Mouse (Mus musculus) limb, embryonic 14.5 days (tissue): ENCODE measurements around the gene Kif17. TPM values are rescaled to one million over a fixed set of nuclear protein-coding genes. Genes with fewer than 3 reads are reported as not detected.

ENCODE experiments used
- ATAC-seq: fragments of 200-750 bp; cut with Nextera tagmentation; 2 replicates; pipeline ENCODE4 v1.8.0; 2017; ENCODE audit warnings: low read depth, moderate number of reproducible peaks, moderate TSS enrichment; ENCODE audit not compliant: low FRiP score
- DNase-seq: peaks from one replicate; pipeline ENCODE4 v3.0.0-alpha.2; 2015; ENCODE audit warnings: low spot score
- H3K27ac ChIP-seq: fragments of 300-500 bp; sonication (generic); replicated peaks from 2 replicates; pipeline ENCODE4 v1.5.1; 2014; ENCODE audit warnings: low read depth, mild to moderate bottlenecking, low read length, moderate library complexity, mixed read lengths
- H3K27me3 ChIP-seq: fragments of 300-500 bp; sonication (generic); 2 replicates; pipeline ENCODE4 v1.6.1; 2014; ENCODE audit warnings: low read length, mixed read lengths; ENCODE audit not compliant: control insufficient read depth, insufficient read depth
- H3K36me3 ChIP-seq: fragments of 300-500 bp; sonication (generic); 2 replicates; pipeline ENCODE4 v1.6.1; 2014; ENCODE audit warnings: mild to moderate bottlenecking, low read length, moderate library complexity, mixed read lengths; ENCODE audit not compliant: control insufficient read depth, insufficient read depth
- H3K4me1 ChIP-seq: fragments of 300-500 bp; sonication (generic); 2 replicates; pipeline ENCODE4 v1.6.1; 2014; ENCODE audit warnings: antibody characterized with exemption, low read length, mixed read lengths; ENCODE audit not compliant: control insufficient read depth, insufficient read depth
- H3K4me2 ChIP-seq: fragments of 300-500 bp; sonication (generic); replicated peaks from 2 replicates; pipeline ENCODE4 v1.6.1; 2014; ENCODE audit warnings: low read depth, mild to moderate bottlenecking, low read length, moderate library complexity; ENCODE audit not compliant: severe bottlenecking
- H3K4me3 ChIP-seq: fragments of 300-500 bp; sonication (generic); replicated peaks from 2 replicates; pipeline ENCODE4 v1.5.1; 2014; ENCODE audit warnings: low read length
- H3K9ac ChIP-seq: fragments of 300-500 bp; sonication (generic); 2 replicates; pipeline ENCODE4 v1.6.1; 2014; ENCODE audit warnings: mild to moderate bottlenecking, low read depth, low read length, moderate library complexity; ENCODE audit not compliant: severe bottlenecking
- H3K9me3 ChIP-seq: fragments of 300-500 bp; sonication (generic); 2 replicates; pipeline ENCODE4 v1.6.1; 2016; ENCODE audit warnings: low read length; ENCODE audit not compliant: control insufficient read depth
- POLR2A ChIP-seq: fragments of 200-500 bp; IDR thresholded peaks from 2 replicates; pipeline ENCODE4 v1.8.0; 2012; ENCODE audit warnings: inconsistent platforms, mild to moderate bottlenecking, moderate library complexity, borderline replicate concordance; ENCODE audit not compliant: insufficient read depth, insufficient read length; ENCODE audit errors: extremely low read depth
- WGBS: fragments of 180-500 bp; shearing (Covaris S2); extraction: QIAGEN DNeasy Blood & Tissue Kit; methylation state at CpG from one replicate; pipeline ENCODE4 v1.1.7; 2014; 5-methylcytosine and 5-hydroxymethylcytosine counted together
- polyA plus RNA-seq, 2 experiments: library from polyadenylated mRNA; depleted of rRNA in 1 of 2; stranded (reverse) in 1 of 2; unstranded in 1 of 2; fragments of >200 nt; fragmentation: Nextera tagmentation in 1 of 2; extraction: Ambion mirVana in 1 of 2; gene quantifications; 2 replicates each; pipeline versions ENCODE4 v1.2.1 to v1.2.3; 2012 to 2014

Kif17 gene
- polyA plus RNA-seq, 2 experiments, result 1.1 to 3.0 TPM

DNA sequence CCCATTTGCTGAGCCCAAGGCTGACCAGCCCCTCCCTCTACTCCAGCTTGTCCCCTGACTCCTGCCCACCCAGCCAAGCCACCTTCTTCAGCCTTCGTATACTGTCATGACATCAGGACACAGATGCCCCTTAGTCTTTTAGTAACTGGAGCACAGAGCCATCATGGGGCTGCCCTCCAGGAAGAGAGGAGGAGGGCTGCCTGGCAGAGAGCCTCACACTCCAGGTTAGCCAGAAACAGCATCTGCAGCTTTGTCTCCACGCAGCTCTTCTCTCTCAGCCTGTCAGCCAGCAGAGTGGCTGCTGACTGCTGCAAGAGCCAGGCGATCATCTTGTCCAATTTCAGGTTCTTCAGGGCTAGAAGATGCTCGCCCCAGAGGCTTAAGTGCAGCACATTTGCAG lies 63.6 kb downstream of the Kif17 start:
- DNase-seq (no peak), ATAC-seq (no peak)
- Histone ChIP-seq H3K4me2 (no peak overlapping the region), H3K4me3 (no peak overlapping the region), H3K9ac (no peak overlapping the region), H3K36me3 (peaks cover 80% of the 10 kb centered on the region), H3K4me1 (no peaks in the 10 kb centered on the region), H3K9me3 (no peaks in the 10 kb centered on the region), H3K27ac (no peak overlapping the region), H3K27me3 (no peaks in the 10 kb centered on the region)
- no peak for TF ChIP-seq POLR2A
- WGBS, result 93% methylated on average over 4 of the region's 4 CpGs

DNA sequence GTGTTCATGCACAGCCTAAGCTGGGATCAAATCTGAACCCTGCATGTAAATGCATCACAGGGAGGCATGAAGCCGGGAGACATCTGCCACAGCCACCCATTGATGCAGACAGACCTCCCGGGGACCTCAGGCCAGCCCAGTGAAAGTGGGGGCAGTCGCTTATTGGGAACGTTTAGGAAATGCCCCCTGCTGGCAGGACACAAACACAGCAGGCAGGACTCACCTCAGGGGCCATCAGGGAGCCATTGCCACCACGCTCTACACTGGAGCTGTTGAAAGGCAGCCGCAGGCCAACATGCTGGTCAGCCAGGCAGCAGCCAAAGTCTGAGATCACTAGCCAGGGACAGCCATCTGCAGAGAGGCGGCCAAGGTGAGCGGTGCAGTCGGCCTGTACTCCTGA lies 65.5 kb downstream of the Kif17 start:
- Histone ChIP-seq H3K4me3 (no peak overlapping the region), H3K4me1 (no peaks in the 10 kb centered on the region), H3K27me3 (no peaks in the 10 kb centered on the region), H3K9me3 (no peaks in the 10 kb centered on the region), H3K9ac (no peak overlapping the region), H3K36me3 (peaks cover 66% of the 10 kb centered on the region), H3K4me2 (no peak overlapping the region), H3K27ac (no peak overlapping the region)
- no peak for DNase-seq
- no peak for TF ChIP-seq POLR2A
- 77% methylated on average over 9 of the region's 9 CpGs for WGBS
- ATAC-seq, result no peak

DNA sequence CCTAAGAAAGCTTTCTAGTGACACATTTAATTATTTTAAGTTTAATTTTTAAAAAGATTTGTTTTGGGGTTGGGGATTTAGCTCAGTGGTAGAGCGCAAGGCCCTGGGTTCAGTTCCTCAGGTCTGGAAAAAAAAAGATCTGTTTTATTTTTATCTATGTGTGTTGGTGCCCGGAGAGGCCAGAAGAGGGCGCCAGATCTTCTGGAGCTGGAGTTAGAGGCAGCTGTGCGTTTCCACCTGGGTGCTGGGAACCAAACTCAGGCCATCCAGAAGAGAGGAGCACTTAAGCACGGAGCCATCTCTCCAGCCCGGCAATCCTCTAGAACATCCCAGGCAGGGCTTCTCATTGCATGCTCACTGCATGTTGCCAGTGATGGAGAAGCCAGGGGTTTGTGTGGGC lies 66.1 kb downstream of the Kif17 start:
- H3K9ac ChIP-seq, result no peak overlapping the region
- DNase-seq, result no peak
- H3K9me3 ChIP-seq, result no peaks in the 10 kb centered on the region
- H3K4me1 ChIP-seq, result no peaks in the 10 kb centered on the region
- ATAC-seq, result no peak
- H3K4me2 ChIP-seq, result no peak overlapping the region
- no peak for TF ChIP-seq POLR2A
- 93% methylated on average over 6 of the region's 6 CpGs for WGBS
- no peak overlapping the region for H3K27ac ChIP-seq
- H3K27me3 ChIP-seq, result no peaks in the 10 kb centered on the region
- H3K36me3 ChIP-seq, result peaks cover 61% of the 10 kb centered on the region
- H3K4me3 ChIP-seq, result no peak overlapping the region

GRCm38 (mm10) chr4:138318509-138319266 lies 68.5 kb downstream of the Kif17 start:
- Histone ChIP-seq H3K4me2 (no peak overlapping the region), H3K4me3 (no peak overlapping the region), H3K27me3 (no peaks in the 10 kb centered on the region), H3K36me3 (peaks cover 39% of the 10 kb centered on the region), H3K9ac (no peak overlapping the region), H3K27ac (no peak overlapping the region), H3K9me3 (no peaks in the 10 kb centered on the region), H3K4me1 (no peaks in the 10 kb centered on the region)
- no peak for DNase-seq
- ATAC-seq, result no peak
- WGBS, result 53% methylated on average over 6 of the region's 6 CpGs
- TF ChIP-seq POLR2A, result no peak

GRCm38 (mm10) chr4:138319508-138319907 lies 69.3 kb downstream of the Kif17 start:
- no peak overlapping the region for H3K4me3 ChIP-seq
- no peak overlapping the region for H3K4me2 ChIP-seq
- no peak for TF ChIP-seq POLR2A
- no peaks in the 10 kb centered on the region for H3K4me1 ChIP-seq
- H3K36me3 ChIP-seq, result peaks cover 31% of the 10 kb centered on the region
- peak; percentile 68 for DNase-seq
- H3K9me3 ChIP-seq, result no peaks in the 10 kb centered on the region
- WGBS, result 36% methylated on average over 10 of the region's 10 CpGs
- ATAC-seq, result peak; percentile 48
- H3K27ac ChIP-seq, result no peak overlapping the region
- H3K9ac ChIP-seq, result no peak overlapping the region
- no peaks in the 10 kb centered on the region for H3K27me3 ChIP-seq
